Mouse (Mus musculus): ENCODE data around the gene Maip1. TPM values are rescaled to one million over a fixed set of nuclear protein-coding genes. Genes with fewer than 3 reads are reported as not detected.

Maip1 gene
- polyA plus RNA-seq (2015; fragmentation: Nextera tagmentation; extraction: Ambion mirVana): 17.4 and 18.4 TPM in 2 replicates

- peak; percentile 94 for ATAC-seq
- H3K9me3 ChIP-seq (replicated peaks): no peaks in the 10 kb centered on the region
- peak within 1 kb of the TSS; percentile 75 for H3K4me2 ChIP-seq
- no peaks in the 10 kb centered on the region for H3K27me3 ChIP-seq
- peak within 1 kb of the TSS; percentile 65 for H3K4me3 ChIP-seq
- WGBS: under 1% methylated on average over 71 of the region's 72 CpGs
- H3K27ac ChIP-seq: peak within 1 kb of the TSS; percentile 77
- no peaks in the 10 kb centered on the region for H3K36me3 ChIP-seq (ENCODE audit: poor library complexity, severe bottlenecking)
- peak within 1 kb of the TSS; percentile 80 for H3K9ac ChIP-seq
- H3K4me1 ChIP-seq: peaks cover 34% of the 10 kb centered on the region
Measured at GRCm38 (mm10) chr1:57406187-57407151, at the start of gene Maip1, which contains the start of gene Tyw5. Gene Maip1 (plus strand): TSS chr1:57406328. Gene Tyw5 (minus strand): TSS chr1:57407101.

- WGBS: 76% methylated on average over 5 of the region's 5 CpGs
- Histone ChIP-seq H3K9ac (no peak overlapping the region), H3K36me3 (ENCODE audit: poor library complexity, severe bottlenecking) (no peaks in the 10 kb centered on the region), H3K4me3 (no peak overlapping the region), H3K27ac (no peak overlapping the region), H3K27me3 (no peaks in the 10 kb centered on the region), H3K4me2 (no peak overlapping the region), H3K9me3 (replicated peaks) (no peaks in the 10 kb centered on the region), H3K4me1 (no peaks in the 10 kb centered on the region)
- ATAC-seq: peak; percentile 24; the same call in 1 of the 2 replicates
Measured at GRCm38 (mm10) chr1:57358546-57358945, 47.6 kb upstream of the Maip1 start.

DNA sequence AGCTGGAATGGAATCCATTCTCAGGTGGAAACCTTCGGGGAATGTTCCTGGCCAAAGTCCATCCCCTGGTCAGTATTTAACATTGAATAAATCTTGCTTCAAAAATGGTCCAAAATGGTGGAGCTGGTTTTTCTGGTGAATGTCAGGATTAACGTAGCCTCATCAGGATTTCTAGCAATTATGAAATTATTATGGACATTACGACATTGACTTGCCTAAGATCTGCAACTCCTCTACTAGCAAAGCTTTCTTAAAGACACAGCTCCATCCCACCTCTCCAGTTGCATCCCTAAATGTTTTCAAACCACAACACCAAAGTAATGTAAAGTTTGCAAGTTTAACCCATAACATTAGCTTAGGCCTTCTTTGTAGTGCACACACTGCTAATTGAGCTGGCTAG lies 38.7 kb upstream of the Maip1 start:
- Histone ChIP-seq H3K4me1 (no peaks in the 10 kb centered on the region), H3K4me3 (no peak overlapping the region), H3K27ac (no peak overlapping the region), H3K9ac (no peak overlapping the region), H3K9me3 (replicated peaks) (no peaks in the 10 kb centered on the region), H3K27me3 (no peaks in the 10 kb centered on the region), H3K36me3 (ENCODE audit: poor library complexity, severe bottlenecking) (no peaks in the 10 kb centered on the region), H3K4me2 (no peak overlapping the region)
- no peak for ATAC-seq
- 93% methylated on average over 3 of the region's 3 CpGs for WGBS

DNA sequence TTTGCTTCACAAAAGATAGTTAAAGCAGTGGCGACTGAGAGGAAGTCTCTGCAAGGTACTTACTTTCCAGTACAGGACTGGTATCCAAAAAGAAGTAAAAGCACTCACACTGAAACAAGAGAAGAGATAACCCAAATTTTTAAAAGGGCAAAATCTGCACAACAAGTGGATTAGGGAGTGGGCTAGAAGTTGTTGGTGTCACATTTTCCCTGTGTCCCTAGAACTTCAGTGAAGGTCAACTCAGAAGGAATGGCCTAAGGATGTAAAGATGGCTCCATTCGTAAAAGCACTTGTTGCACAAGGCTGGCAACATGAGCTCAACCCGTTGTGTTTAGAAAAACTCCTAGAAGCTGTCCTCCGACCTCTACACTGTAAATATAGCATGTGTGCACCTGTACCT lies 37.0 kb upstream of the Maip1 start:
- Histone ChIP-seq H3K4me2 (no peak overlapping the region), H3K4me1 (no peaks in the 10 kb centered on the region), H3K27me3 (no peaks in the 10 kb centered on the region), H3K4me3 (no peak overlapping the region), H3K27ac (no peak overlapping the region), H3K9me3 (replicated peaks) (no peaks in the 10 kb centered on the region), H3K9ac (no peak overlapping the region), H3K36me3 (ENCODE audit: poor library complexity, severe bottlenecking) (no peaks in the 10 kb centered on the region)
- 85% methylated on average over 4 of the region's 4 CpGs for WGBS
- no peak for ATAC-seq

DNA sequence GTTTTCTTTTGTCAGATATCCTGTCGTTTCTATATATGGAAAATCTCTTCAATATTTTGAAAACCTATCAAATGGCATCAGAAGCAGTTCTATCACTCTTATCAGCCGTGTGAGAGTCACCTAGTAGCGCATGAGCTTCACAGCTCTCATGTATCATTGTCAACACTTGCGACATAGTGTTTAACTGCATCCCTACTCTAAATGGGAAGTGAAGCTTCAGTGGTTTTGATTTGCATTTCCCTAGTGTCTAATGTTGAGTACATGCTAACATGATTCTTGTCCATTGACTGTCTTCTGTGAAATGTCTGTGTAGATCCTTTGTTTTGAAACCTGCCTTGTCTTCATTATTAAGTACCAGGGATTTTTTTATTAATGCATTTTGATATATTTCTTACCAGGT lies 35.7 kb upstream of the Maip1 start:
- no peak for ATAC-seq
- no peaks in the 10 kb centered on the region for H3K9me3 ChIP-seq (replicated peaks)
- H3K4me2 ChIP-seq: no peak overlapping the region
- WGBS: 95% methylated on average over 4 of the region's 4 CpGs
- no peak overlapping the region for H3K9ac ChIP-seq
- no peaks in the 10 kb centered on the region for H3K27me3 ChIP-seq
- no peaks in the 10 kb centered on the region for H3K4me1 ChIP-seq
- H3K36me3 ChIP-seq (ENCODE audit: poor library complexity, severe bottlenecking): no peaks in the 10 kb centered on the region
- no peak overlapping the region for H3K27ac ChIP-seq
- H3K4me3 ChIP-seq: no peak overlapping the region

DNA sequence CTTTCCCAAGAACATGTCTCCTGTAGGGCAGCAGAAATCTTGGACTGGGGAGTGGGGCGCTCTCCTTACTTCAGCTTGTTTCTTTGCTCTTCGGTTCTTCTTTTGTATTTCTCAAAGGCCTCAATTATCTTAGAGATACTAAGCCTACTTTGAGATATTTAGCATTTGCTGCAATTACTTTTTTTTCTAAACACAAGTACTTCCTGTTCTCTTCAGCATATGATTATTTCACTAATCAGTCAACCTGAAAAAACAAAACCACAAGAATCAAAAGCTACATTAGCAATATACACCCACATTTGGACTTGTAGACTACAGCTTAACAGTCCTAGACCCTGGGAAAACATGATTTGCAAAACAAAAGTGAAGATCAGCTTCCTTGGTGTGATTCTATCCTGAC lies 30.9 kb upstream of the Maip1 start:
- no peak overlapping the region for H3K4me3 ChIP-seq
- ATAC-seq: no peak
- H3K27me3 ChIP-seq: no peaks in the 10 kb centered on the region
- WGBS: 91% methylated on average over 2 of the region's 2 CpGs
- no peaks in the 10 kb centered on the region for H3K36me3 ChIP-seq (ENCODE audit: poor library complexity, severe bottlenecking)
- no peak overlapping the region for H3K4me2 ChIP-seq
- H3K4me1 ChIP-seq: peaks cover 22% of the 10 kb centered on the region
- no peak overlapping the region for H3K9ac ChIP-seq
- no peak overlapping the region for H3K27ac ChIP-seq
- no peaks in the 10 kb centered on the region for H3K9me3 ChIP-seq (replicated peaks)

GRCm38 (mm10) chr1:57376806-57377205 lies 29.3 kb upstream of the Maip1 start:
- no peak for ATAC-seq
- Histone ChIP-seq H3K27ac (no peak overlapping the region), H3K9me3 (replicated peaks) (no peaks in the 10 kb centered on the region), H3K27me3 (no peaks in the 10 kb centered on the region), H3K4me1 (peaks cover 22% of the 10 kb centered on the region), H3K4me2 (peak overlapping the region; percentile 89), H3K36me3 (ENCODE audit: poor library complexity, severe bottlenecking) (no peaks in the 10 kb centered on the region; the same call in 1 of the 2 replicates), H3K9ac (no peak overlapping the region), H3K4me3 (peak overlapping the region; percentile 67)
- WGBS: 69% methylated on average over 6 of the region's 6 CpGs

DNA sequence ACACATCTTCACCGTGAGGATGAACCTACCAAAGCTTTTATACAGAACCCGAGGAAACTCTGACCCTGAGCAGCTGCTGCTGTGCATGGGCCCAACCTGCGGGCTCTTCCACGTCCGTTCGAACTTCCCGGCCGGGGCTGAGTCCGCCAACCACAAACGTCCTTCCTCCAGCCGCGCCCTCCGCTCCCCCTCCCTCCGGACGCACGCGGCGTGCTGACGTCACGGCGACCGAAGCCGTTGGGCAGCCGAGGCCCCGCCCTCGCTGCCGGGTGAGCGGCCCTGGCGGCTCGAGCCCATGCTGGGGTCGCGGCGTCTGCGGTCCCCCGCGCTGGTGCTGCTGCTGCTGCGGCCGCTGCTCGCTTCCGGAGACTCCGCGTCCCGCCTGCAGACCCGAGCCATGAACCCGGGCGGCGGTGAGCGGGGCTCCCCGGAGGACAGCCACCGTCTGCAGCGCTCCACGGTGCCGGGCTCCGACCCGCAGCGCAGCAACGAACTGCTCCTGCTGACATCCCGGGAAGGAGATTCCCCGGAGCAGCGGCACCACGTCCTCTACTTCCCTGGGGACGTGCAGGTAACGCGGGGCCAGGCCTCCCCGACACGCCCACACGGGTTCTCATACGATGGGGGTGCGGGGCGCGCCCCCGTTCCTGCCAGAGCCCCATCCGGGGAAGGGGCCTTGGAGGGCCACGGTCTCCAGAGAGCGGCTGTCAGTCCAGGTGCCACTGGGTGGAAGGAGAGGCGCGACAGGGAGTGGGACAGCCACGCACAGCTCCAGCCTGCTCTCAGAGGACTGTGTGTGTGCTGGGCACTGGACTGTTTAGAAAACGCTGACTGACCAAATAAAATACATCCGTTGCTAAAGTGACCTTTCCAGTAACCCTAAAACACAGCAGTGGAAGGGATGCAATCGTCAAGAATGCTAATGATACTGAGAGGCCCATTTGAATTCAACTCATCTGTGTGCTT lies 28.5 kb upstream of the Maip1 start, which contains the start of gene 1700066M21Rik:
TSS of gene 1700066M21Rik (plus strand) at position 245 of the 966 bp plus-strand sequence.
- Histone ChIP-seq H3K27me3 (no peaks in the 10 kb centered on the region), H3K4me1 (peaks cover 22% of the 10 kb centered on the region), H3K27ac (peak within 1 kb of the TSS; percentile 82), H3K9ac (peak within 1 kb of the TSS; percentile 91), H3K4me3 (peak within 1 kb of the TSS; percentile 67), H3K4me2 (peak within 1 kb of the TSS; percentile 89), H3K9me3 (replicated peaks) (no peaks in the 10 kb centered on the region), H3K36me3 (ENCODE audit: poor library complexity, severe bottlenecking) (no peaks in the 10 kb centered on the region; the same call in 1 of the 2 replicates)
- under 1% methylated on average over 74 of the region's 81 CpGs for WGBS
- ATAC-seq: peak; percentile 97

- H3K4me3 ChIP-seq: no peak overlapping the region
- ATAC-seq: no peak
- H3K4me2 ChIP-seq: no peak overlapping the region
- peaks cover 4% of the 10 kb centered on the region; the same call in 1 of the 2 replicates for H3K36me3 ChIP-seq (ENCODE audit: poor library complexity, severe bottlenecking)
- no peaks in the 10 kb centered on the region for H3K27me3 ChIP-seq
- peaks cover 18% of the 10 kb centered on the region for H3K4me1 ChIP-seq
- H3K9ac ChIP-seq: no peak overlapping the region
- no peaks in the 10 kb centered on the region for H3K9me3 ChIP-seq (replicated peaks)
- no peak overlapping the region for H3K27ac ChIP-seq
Measured at GRCm38 (mm10) chr1:57386519-57386918, 19.6 kb upstream of the Maip1 start.

- Histone ChIP-seq H3K4me2 (no peak overlapping the region), H3K27me3 (no peaks in the 10 kb centered on the region), H3K9ac (no peak overlapping the region), H3K4me1 (peaks cover 18% of the 10 kb centered on the region), H3K27ac (peak overlapping the region; percentile 37), H3K9me3 (replicated peaks) (no peaks in the 10 kb centered on the region), H3K36me3 (ENCODE audit: poor library complexity, severe bottlenecking) (peaks cover 6% of the 10 kb centered on the region; the same call in 1 of the 2 replicates), H3K4me3 (no peak overlapping the region)
- peak; percentile 96 for ATAC-seq
- 26% methylated on average over 2 of the region's 2 CpGs for WGBS
Measured at GRCm38 (mm10) chr1:57387876-57388275, 18.3 kb upstream of the Maip1 start.

DNA sequence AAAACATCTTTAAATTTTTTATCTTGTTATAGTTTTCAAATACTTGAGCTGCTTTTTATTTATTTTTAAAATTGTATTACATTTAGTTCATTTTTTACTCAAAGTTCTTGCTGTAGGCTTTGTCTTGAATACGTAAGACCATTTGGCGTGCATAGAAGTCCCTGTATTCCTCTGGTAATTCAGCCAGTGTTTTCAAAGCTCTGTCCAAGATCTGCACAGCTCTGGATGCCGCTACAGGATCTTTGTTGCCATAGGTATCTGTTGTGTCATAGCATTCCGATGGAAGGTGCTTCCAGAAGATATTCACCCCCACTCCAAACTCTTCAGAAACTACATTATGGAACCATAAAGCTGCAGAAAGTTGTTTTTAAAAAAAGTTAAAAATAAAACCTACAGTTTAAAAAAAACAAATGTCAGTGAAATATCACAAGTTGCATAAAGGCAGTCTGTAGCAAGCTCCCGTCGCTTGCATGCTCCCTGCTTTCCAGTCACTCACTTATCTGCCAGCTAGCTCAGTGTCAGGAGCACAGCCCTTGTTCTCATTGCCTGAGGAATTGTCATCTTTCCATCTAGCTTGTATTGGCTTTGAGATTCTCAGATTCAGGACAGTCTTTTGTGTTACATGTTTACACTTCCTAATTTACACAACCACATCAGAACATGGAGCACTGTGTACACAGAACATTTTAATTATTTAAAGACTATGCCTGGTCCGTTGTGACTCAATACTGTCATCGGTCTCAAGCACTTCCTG lies 17.5 kb upstream of the Maip1 start:
- Histone ChIP-seq H3K9me3 (replicated peaks) (no peaks in the 10 kb centered on the region), H3K4me1 (peaks cover 18% of the 10 kb centered on the region), H3K4me3 (no peak overlapping the region), H3K9ac (no peak overlapping the region), H3K36me3 (ENCODE audit: poor library complexity, severe bottlenecking) (peaks cover 12% of the 10 kb centered on the region; the same call in 1 of the 2 replicates), H3K4me2 (no peak overlapping the region), H3K27me3 (no peaks in the 10 kb centered on the region), H3K27ac (peak overlapping the region; percentile 66)
- peak; percentile 39 for ATAC-seq
- 82% methylated on average over 8 of the region's 8 CpGs for WGBS

Data from forebrain, embryonic 13.5 days (tissue).